Comparison of ENCODE assay signal across 9 mouse cellular contexts in genomic region chr9:28289696-28290330, GRCm38 (mm10).
DNase-seq lines count a peak whose midpoint lies in the region; ATAC-seq and TF ChIP-seq lines count a peak whose summit lies in the region.
"Had no signal": no experiment of that assay in that cellular context is flagged by ENCODE, and none has a peak within 500 bp of the region (broad histone marks: within the 10 kb centered on the region; RNA-seq: fewer than 3 reads in every experiment).

No protein-coding gene starts in this region.

- peak; percentile 43 for ATAC-seq in lung, postnatal 0 days
- ATAC-seq in CD4-positive, CD25-positive, alpha-beta regulatory T cell, adult 4 months, result no peak
- no peak for ATAC-seq in granulocyte monocyte progenitor cell, adult 5-6 weeks (replicated peaks; ENCODE audit: poor library complexity, severe bottlenecking)

- DNase-seq in kidney, adult 9 months, result peak; percentile 11
- DNase-seq in kidney, postnatal 10 days, result no peak
- DNase-seq in adrenal gland, adult 2 months, result peak; percentile 87
- peak; percentile 78 for DNase-seq in cerebellum, adult 9-11 months
- DNase-seq in lung, postnatal 0 days (ENCODE audit: low spot score), result peak; percentile 16
- DNase-seq in layer of hippocampus, adult 11-12 months (ENCODE audit: low spot score), result no peak

- H3K4me2 ChIP-seq in lung, postnatal 0 days (replicated peaks; ENCODE audit: low read depth, low read length), result no peak overlapping the region
- H3K4me2 ChIP-seq: kidney, embryonic 15.5 days had no signal

- H3K27ac ChIP-seq in lung, postnatal 0 days (ENCODE audit: low read length), result no peak overlapping the region
- H3K27ac ChIP-seq: kidney, embryonic 15.5 days had no signal

- no peaks in the 10 kb centered on the region for H3K27me3 ChIP-seq in lung, postnatal 0 days (replicated peaks; ENCODE audit: insufficient read depth, low read length)
- H3K27me3 ChIP-seq: kidney, embryonic 15.5 days had no signal

- 21% methylated on average over 1 of the region's 1 CpGs for WGBS in lung, postnatal 0 days

- H3K9me3 ChIP-seq in lung, postnatal 0 days (ENCODE audit: low read length), result no peaks in the 10 kb centered on the region

- TF ChIP-seq CTCF in lung, postnatal 0 days (IDR thresholded peaks at IDR 0.05), result no peak

- H3K4me3 ChIP-seq in lung, postnatal 0 days (ENCODE audit: low read depth, low read length), result no peak overlapping the region
- H3K4me3 ChIP-seq: kidney, embryonic 15.5 days had no signal

- H3K9ac ChIP-seq in lung, postnatal 0 days (replicated peaks; ENCODE audit: low read depth), result no peak overlapping the region
- H3K9ac ChIP-seq: kidney, embryonic 15.5 days had no signal

- no peaks in the 10 kb centered on the region for H3K4me1 ChIP-seq in lung, postnatal 0 days (ENCODE audit: insufficient read depth, low read depth, low read length)
- H3K4me1 ChIP-seq: kidney, embryonic 15.5 days had no signal

- no peak for TF ChIP-seq EP300 in lung, postnatal 0 days (IDR thresholded peaks at IDR 0.05)

- H3K36me3 ChIP-seq in lung, postnatal 0 days (ENCODE audit: insufficient read depth, low read length), result no peaks in the 10 kb centered on the region
- H3K36me3 ChIP-seq: kidney, embryonic 15.5 days had no signal

Comparison
In these comparisons a context has a peak if more than half of its experiments do, and no peak if none do; other contexts are left out.
1. DNase-seq: peak in kidney, adult 9 months (single experiment), adrenal gland, adult 2 months (single experiment), cerebellum, adult 9-11 months (single experiment) and lung, postnatal 0 days (single experiment); none in kidney, postnatal 10 days (single experiment) and layer of hippocampus, adult 11-12 months (single experiment).